Mouse (Mus musculus): Measurements from ENCODE around the gene St5.

DNA sequence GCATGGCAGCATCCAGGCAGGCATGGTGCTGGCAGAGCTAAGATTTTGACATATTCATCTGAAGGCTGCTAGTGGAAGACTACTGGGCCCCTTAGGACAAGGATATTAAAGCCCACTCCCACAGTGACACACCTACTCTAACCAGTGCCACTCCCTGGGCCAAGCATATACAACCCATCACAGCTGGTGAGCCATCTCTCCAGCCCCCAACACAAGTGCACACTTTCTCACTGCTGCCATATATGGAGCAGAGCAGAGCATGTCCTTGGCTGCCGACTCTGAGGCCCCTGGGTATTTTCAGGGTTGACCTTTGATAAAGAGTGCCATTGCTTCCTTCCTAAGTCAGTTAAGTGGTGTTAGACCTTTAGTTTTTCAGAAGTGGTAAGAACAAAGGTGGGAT is 6.7 kb upstream of the St5 start:
- TF ChIP-seq CTCF (IDR thresholded peaks at IDR 0.05; ENCODE audit: borderline replicate concordance, control insufficient read depth, extremely low read depth, insufficient read depth, low read length, poor library complexity) = no peak
- TF ChIP-seq POLR2A (IDR thresholded peaks at IDR 0.05; ENCODE audit: control insufficient read depth, extremely low read depth, insufficient read depth, low read length, poor library complexity) = no peak
